Mouse (Mus musculus): Measurements from ENCODE around the gene Cramp1l.
"Not testable (repeated sequence)": the region's sequence is repeated elsewhere in the genome, so short reads cannot be mapped to it uniquely, and the experiment has no call there.

The Cramp1l gene

GRCm38 (mm10) chr17:24959371-24959770 is 56.2 kb downstream of the Cramp1l start:
- no peak for DNase-seq (ENCODE audit: low spot score)

GRCm38 (mm10) chr17:24953291-24953690 is 62.3 kb downstream of the Cramp1l start:
- no peak for DNase-seq (ENCODE audit: low spot score)

GRCm38 (mm10) chr17:24950671-24951070 is 64.9 kb downstream of the Cramp1l start:
- no peak for DNase-seq (ENCODE audit: low spot score)

- no peak for DNase-seq (ENCODE audit: low spot score)
These were observed 67.4 kb downstream of the Cramp1l start for GRCm38 (mm10) chr17:24948204-24948603.

GRCm38 (mm10) chr17:24943589-24943988 is 72.0 kb downstream of the Cramp1l start:
- DNase-seq (ENCODE audit: low spot score): not testable (repeated sequence)

DNA sequence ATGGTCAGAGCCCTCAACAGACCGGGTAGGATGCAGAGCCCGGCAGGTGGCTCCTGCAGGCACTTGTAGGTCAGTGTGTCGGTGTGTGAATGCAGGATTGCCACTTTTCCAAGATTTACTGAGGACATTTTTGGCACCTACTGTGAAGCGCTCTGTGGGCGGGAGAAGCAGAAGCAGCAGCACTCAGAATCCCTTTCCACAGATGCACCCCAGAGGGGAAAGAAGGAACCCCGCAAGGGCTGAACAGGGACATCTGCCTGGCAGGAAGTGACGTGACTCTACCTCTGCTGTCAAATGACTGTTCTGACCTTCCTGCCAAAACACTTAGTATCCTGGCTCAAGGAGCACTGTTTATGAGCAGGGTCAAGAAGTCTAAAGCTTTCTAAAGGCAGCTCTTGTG is 72.6 kb downstream of the Cramp1l start:
- peak; percentile 16 for DNase-seq (ENCODE audit: low spot score)

- DNase-seq (ENCODE audit: low spot score): peak; percentile 61
These were observed 73.1 kb downstream of the Cramp1l start for GRCm38 (mm10) chr17:24942453-24942852.

DNA sequence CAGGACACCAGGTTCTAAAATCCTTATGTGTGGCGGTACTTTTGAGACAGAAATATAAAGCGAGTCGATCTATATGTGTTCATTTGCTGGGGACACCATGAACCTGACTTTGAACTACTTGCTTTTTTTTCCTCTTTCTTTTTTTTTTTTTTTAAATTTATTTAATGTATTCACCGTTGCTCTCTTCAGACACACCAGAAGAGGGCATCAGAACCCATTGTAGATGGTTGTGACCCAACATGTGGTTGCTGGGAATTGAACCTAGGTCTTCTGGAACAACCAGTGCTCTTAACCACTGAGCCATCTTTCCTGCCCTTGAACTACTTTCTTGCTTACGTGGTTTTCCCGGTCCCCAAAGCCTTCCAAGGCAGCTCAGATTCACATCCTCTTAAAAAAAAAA is 78.3 kb downstream of the Cramp1l start:
- no peak for DNase-seq (ENCODE audit: low spot score)

DNA sequence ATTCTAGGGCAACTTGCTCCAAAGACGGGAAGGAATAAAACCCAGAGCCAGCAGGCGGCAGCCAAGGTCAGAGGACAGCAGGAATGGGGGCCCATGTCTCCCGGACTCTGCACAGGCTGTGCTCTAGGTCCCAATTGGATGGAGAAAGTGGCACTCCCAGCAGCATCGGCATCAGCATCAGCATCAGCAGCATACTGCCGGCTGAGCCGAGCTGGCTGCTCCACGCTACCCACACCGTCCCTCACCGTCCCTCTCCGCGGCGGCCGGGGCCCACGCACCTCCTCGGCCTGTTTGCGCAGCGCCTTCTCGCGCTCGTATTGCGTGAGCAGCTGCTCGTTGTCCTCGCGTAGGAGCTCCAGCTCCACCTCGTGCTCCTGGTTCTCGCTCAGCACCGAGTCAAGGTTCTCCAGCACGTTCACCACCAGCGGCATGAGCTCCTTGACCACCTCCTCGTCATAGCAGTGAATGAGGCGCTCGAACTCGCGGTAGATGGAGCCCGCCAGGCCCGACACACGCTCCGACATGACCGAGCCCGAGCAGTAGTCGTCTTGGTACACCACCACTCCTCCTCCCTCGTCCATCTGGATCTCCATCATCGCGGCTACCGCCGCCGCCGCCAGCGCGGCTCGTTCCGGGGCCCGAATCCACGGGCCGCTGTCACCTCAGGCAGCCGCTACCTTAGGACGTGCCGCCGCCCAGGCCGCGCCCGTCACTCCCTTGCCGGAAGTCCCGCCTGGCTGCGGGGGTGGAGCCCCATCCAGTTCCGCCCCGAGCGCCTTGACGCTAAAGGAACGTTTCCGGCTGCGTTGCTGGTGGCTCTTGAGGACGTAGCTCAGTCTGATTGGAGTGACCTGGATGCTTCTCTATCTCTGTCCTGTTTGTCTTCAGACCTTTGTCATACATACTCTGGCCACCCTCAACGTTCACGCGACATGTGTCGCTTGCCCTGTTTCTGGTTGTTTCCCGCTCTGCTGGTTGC is 79.0 kb downstream of the Cramp1l start, which contains the start of gene Mapk8ip3:
Gene Mapk8ip3 (minus strand): TSS at position 719 of the 979 bp plus-strand sequence.
- DNase-seq (ENCODE audit: low spot score): peak; percentile 96

DNA sequence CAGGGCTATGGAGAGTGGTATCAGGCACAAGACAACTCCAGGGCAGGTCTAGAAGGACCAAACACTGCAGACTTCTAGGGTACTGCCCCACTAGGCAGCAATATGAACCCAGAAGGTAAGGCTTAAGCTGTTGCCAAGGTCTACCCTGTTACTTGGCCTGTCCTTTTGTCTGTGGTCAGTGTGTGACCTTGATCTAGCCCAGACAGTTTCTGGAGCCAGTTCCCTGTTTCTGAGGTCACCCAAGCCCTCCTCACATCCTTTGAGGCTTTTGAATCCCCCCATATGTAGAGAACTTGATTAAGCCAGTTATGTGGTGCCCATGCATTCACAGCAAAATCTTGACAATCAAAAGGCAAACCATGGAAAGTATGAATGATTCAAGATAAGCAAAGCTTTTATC is 79.9 kb downstream of the Cramp1l start:
- no peak for DNase-seq (ENCODE audit: low spot score)

DNA sequence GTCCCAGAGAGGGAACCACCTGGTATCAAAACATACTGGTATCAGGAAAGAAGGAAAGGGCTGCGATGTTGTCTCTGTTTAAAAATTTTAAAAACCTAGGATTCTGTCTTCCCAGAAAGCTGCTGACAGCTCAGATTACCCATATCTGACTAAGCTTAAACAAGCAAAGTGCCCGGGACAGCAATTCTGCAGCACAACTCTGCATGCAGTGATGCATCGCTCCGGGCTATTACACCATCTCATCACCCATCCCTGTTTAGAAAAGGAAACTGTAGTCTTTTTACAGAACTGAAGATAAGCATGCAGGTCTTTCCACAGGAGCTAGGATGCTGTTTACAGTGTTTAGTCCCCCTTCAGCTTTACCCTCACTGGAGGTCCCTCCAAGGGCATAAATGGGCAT is 80.7 kb downstream of the Cramp1l start:
- DNase-seq (ENCODE audit: low spot score): no peak

GRCm38 (mm10) chr17:24933163-24933562 is 82.4 kb downstream of the Cramp1l start:
- no peak for DNase-seq (ENCODE audit: low spot score)

- no peak for DNase-seq (ENCODE audit: low spot score)
These were observed 83.2 kb downstream of the Cramp1l start for GRCm38 (mm10) chr17:24932431-24932830.

GRCm38 (mm10) chr17:24929506-24929905 is 86.1 kb downstream of the Cramp1l start:
- DNase-seq (ENCODE audit: low spot score): no peak

- no peak for DNase-seq (ENCODE audit: low spot score)
These were observed 92.3 kb downstream of the Cramp1l start for GRCm38 (mm10) chr17:24923246-24923645.

- DNase-seq (ENCODE audit: low spot score): no peak
These were observed 101.6 kb downstream of the Cramp1l start for GRCm38 (mm10) chr17:24913984-24914383.
